Mouse (Mus musculus) lung, adult 2 months (tissue): ENCODE data around the gene Slc22a3. TPM values are rescaled to one million over a fixed set of nuclear protein-coding genes. Genes with fewer than 3 reads are reported as not detected.

ENCODE experiments used
- DNase-seq: peaks from one replicate; pipeline ENCODE4 v3.0.0; 2022
- H3K4me1 ChIP-seq: fragments of 200-500 bp; 2 replicates; pipeline ENCODE4 v1.6.1; 2011; ENCODE audit warnings: low read length; ENCODE audit not compliant: control insufficient read depth, insufficient read depth
- H3K4me3 ChIP-seq: fragments of 200-500 bp; replicated peaks from 2 replicates; pipeline ENCODE3; 2011; ENCODE audit warnings: low read depth, mild to moderate bottlenecking, control low read depth, low read length; ENCODE audit errors: extremely low read depth
- CTCF ChIP-seq: fragments of 200-500 bp; IDR thresholded peaks from 2 replicates; pipeline ENCODE4 v1.5.1; 2011; ENCODE audit warnings: mild to moderate bottlenecking, low read length, control low read depth; ENCODE audit not compliant: insufficient read depth
- POLR2A ChIP-seq: fragments of 200-500 bp; IDR thresholded peaks from 2 replicates; pipeline ENCODE4 v1.6.1; 2011; ENCODE audit warnings: low read depth, mild to moderate bottlenecking, control low read depth, low read length, borderline replicate concordance; ENCODE audit errors: extremely low read depth
- WGBS: fragments of 180-500 bp; shearing (Covaris S2); methylation state at CpG from one replicate; pipeline ENCODE4 v1.1.7; 2018; 5-methylcytosine and 5-hydroxymethylcytosine counted together
- polyA plus RNA-seq: library from polyadenylated mRNA; depleted of rRNA; stranded (reverse); fragments of >200 nt; gene quantifications from 2 replicates; pipeline ENCODE4 v1.2.3, GENCODE M21; 2012

Slc22a3 gene
- polyA plus RNA-seq, 1 experiment, result 6.0 TPM

DNA sequence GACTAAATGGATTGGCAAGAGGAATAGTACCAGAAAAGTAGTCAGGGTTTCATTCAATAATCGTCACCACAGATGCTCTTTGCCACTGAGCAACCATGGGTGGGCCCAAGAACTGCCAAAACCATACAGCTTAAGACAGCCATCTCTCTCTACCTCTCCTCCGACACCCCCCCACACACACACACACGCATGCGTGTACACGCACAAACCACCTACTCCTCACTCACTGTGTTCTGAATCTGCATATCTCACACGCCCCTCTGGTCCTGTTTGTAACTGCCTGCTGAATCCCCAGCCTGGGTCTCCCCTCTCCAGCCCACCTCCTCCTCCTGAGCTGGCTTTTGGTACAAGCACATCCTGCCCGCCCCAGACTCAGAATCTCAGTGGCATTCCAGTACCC, 872 bp upstream of the Slc22a3 start:
- 44% methylated on average over 7 of the region's 7 CpGs for WGBS
- DNase-seq, result no peak
- no peak overlapping the region for H3K4me3 ChIP-seq
- TF ChIP-seq POLR2A, result no peak
- no peak for TF ChIP-seq CTCF
- no peaks in the 10 kb centered on the region for H3K4me1 ChIP-seq

DNA sequence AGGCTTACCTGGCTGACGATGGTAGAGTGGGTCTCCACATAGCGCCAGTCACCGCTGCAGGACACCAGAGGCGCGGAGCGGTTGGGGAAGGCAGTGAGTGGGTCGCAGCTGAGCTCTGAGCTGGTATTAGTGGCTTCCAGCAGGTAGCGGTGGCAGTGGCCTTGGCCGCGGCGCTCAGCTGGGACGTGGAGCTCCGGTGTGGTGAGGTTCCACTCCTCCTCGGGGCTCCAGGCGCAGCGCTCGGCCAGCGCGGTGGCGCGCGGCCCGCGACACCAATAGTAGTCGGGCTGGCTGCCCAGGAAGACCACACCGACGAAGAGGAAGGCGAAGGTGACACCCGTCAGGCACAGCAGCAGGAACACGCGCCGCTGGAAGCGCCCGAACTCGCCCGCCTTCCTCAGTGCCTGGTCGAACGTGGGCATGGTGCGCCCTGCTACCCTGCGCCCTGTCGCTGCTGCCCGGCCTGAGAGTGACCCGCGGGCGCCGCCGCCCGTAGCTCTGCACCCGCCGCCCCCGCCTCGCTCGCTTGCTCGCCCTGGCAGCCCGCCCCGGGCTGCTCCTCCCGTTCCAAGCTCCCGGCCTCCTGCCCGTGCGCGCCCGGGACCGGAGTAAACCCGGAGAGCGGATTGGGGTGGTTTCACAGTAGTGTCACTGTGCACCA, 471 bp downstream of the Slc22a3 start:
- no peak for DNase-seq
- WGBS, result 2% methylated on average over 65 of the region's 65 CpGs
- no peaks in the 10 kb centered on the region for H3K4me1 ChIP-seq
- TF ChIP-seq POLR2A (no peak), CTCF (no peak)
- peak overlapping the region; percentile 42 for H3K4me3 ChIP-seq

DNA sequence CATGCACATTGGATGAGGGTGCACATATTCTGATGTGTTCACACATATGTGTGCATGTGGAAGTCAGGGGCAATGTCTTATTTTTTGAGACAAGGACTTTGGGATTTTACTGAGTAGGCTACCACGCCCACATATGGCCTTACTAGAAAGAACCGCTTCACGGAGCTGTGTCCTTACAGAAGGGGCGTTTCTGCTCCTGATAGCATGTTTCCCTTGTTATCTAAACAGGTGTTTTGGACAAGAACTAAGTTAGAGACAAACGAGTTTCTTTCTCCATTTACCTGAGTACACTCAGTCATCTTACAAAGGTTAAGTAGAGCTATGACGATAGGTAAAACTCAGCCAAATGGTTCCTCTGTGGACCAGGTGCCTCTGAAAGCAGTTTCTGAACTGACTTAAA, 1.8 kb downstream of the Slc22a3 start:
- 65% methylated on average over 6 of the region's 6 CpGs for WGBS
- TF ChIP-seq POLR2A (no peak), CTCF (no peak)
- Histone ChIP-seq H3K4me1 (no peaks in the 10 kb centered on the region), H3K4me3 (no peak overlapping the region)
- no peak for DNase-seq

DNA sequence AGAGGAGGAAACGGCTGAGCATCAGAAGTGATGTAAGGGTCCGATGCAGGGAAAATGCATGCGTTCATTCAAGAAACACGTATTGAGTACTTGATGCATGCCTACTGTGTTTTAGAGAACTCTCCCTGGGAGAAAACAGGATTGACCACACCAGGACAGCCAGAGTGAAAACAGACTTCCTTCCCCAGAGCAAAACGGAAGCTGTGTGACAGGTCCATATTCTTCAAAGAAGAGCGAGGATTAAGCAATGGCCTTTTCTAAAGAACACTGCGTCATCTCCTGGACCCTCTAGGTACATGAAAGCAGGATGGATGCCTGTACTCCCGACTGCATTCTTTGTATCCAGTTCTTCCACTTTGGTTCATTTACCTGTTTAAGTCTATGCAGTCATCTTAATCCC, 8.1 kb downstream of the Slc22a3 start:
- DNase-seq, result no peak
- 75% methylated on average over 8 of the region's 8 CpGs for WGBS
- no peak overlapping the region for H3K4me3 ChIP-seq
- H3K4me1 ChIP-seq, result no peaks in the 10 kb centered on the region
- TF ChIP-seq CTCF (no peak), POLR2A (no peak)

DNA sequence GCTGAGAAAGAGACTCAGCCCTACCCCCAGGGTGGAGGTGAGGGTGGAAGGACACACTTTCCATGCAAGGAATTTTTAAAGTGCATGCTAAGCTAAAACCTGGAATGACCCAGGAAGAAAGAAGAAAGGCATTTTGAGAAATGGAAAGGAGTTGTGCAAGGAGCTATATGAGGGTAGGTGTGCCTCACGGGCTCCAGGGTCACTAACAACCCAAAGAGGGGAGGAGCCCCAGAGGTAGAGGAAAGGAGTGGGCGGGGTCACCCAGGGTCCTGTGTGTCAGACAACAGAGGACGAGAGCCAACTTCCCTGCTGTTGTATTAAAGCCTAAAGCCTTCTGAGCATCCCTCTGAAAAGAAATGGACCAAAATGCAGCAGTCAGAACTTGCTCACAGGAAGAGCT, 11.9 kb downstream of the Slc22a3 start:
- Histone ChIP-seq H3K4me1 (no peaks in the 10 kb centered on the region), H3K4me3 (no peak overlapping the region)
- WGBS, result 42% methylated on average over 3 of the region's 3 CpGs
- no peak for DNase-seq
- TF ChIP-seq CTCF (no peak), POLR2A (no peak)

DNA sequence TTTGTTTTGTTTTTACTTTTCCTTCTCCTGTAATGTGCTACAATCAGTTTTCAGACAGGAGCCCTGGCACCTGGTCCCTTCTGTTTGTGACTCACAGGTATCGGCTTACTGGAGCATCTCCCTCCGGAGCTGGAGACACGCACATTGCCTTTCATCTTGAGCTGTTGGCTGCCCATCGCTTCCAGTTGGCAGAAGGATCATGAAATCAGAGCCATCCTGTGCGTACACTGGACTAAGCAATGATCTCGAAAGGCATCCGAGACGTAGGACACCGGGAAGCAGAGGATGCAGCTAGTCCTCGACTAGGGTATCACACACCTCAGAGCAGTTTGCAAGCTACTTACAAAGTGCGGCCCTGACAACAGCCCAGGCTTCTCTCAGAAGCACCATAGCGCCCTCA, 15.9 kb downstream of the Slc22a3 start:
- WGBS, result 87% methylated on average over 12 of the region's 12 CpGs
- no peak for TF ChIP-seq CTCF
- no peak for TF ChIP-seq POLR2A
- Histone ChIP-seq H3K4me1 (no peaks in the 10 kb centered on the region), H3K4me3 (no peak overlapping the region)
- no peak for DNase-seq

DNA sequence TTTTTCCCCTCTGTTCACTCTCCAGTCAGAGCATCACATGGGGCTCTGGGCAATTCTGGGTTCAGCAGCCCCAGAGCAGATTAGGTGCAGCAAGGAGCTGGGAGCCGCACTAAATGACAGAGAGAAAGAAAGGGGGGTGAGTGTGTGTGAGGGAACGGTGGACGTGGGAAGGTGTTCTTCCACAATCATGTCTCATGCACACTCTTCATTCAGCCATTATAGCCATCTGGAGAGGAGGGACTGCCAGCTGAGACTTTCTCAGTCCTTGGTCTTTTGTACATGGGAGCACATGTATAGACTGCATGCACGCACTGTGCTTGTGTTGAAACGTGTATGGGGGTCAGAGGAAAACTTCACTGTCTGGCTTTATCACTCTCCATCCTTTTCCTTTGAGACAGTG, 17.6 kb downstream of the Slc22a3 start:
- 82% methylated on average over 5 of the region's 5 CpGs for WGBS
- no peak for TF ChIP-seq CTCF
- no peak for TF ChIP-seq POLR2A
- H3K4me3 ChIP-seq, result no peak overlapping the region
- no peak for DNase-seq
- no peaks in the 10 kb centered on the region for H3K4me1 ChIP-seq

DNA sequence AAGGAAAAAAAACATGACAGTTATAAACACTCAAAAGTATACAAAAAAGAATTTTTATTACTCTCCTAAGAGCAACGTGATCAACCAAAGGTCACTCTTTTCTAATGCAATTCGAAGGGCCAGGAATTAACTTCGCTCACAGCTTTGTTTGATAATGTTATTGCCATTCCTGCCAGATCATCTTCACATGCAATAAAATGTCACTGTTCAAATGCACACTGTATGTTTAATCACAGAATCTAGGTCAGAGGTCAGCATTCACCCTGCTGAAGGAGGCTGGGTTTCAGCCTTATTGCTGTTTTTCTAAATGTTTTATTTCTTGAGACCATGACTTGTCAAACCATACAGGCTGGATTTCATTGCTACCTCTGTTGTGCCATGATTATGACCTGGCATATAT, 21.8 kb downstream of the Slc22a3 start:
- 78% methylated on average over 3 of the region's 3 CpGs for WGBS
- H3K4me1 ChIP-seq, result no peaks in the 10 kb centered on the region
- TF ChIP-seq CTCF (no peak), POLR2A (no peak)
- no peak overlapping the region for H3K4me3 ChIP-seq
- no peak for DNase-seq

DNA sequence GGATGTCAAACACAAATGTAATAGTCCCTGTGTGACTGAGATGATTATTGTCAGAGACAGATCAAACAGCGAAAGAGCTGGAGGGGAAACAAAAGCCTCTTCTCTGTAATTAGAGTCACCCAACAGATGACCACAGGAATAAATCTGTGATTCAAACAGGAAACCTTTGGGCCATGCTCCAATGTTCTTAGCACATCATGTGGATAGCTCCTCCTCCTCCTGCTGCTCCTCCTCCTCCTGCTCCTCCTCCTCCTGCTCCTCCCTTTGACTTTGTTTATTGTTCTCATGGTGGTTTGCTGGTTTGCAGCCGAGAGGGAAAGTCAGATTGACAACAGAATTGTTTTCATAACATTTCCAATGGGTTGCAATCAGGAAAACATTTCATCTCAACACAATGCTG, 28.1 kb downstream of the Slc22a3 start:
- no peak for DNase-seq
- TF ChIP-seq POLR2A (no peak), CTCF (no peak)
- H3K4me1 ChIP-seq, result peaks cover 6% of the 10 kb centered on the region
- no peak overlapping the region for H3K4me3 ChIP-seq
- 30% methylated on average over 2 of the region's 2 CpGs for WGBS

DNA sequence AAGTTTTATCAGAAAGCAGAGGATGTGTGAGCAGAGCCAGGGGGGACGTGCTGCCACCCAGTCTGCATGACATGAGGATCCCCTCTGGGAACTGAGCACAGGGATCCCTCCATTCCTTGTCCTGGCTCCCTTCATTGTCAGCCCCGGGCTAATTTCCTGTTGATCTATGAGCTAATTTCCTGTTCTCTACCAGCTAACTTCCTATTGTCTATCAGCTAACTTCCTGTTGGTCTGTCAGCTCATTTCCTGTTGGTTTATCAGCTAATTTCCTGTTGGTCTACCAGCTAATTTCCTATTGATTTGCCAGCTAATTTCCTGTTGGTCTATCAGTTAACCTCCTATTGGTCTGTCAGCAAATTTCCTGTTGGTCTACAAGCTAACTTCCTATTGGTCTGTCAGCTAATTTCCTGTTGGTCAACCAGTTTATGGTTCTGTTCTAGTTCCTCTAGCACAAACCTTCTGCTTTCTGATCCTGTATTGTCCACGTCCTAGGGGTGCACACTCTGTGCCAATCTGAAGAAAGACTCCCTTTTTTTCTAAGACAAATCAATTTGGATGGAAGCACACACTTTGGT, 32.9 kb downstream of the Slc22a3 start:
- Histone ChIP-seq H3K4me1 (peaks cover 3% of the 10 kb centered on the region; the same call in 1 of the 2 replicates), H3K4me3 (no peak overlapping the region)
- TF ChIP-seq POLR2A, result no peak
- no peak for TF ChIP-seq CTCF
- DNase-seq, result no peak
- WGBS, result 40% methylated on average over 3 of the region's 3 CpGs

DNA sequence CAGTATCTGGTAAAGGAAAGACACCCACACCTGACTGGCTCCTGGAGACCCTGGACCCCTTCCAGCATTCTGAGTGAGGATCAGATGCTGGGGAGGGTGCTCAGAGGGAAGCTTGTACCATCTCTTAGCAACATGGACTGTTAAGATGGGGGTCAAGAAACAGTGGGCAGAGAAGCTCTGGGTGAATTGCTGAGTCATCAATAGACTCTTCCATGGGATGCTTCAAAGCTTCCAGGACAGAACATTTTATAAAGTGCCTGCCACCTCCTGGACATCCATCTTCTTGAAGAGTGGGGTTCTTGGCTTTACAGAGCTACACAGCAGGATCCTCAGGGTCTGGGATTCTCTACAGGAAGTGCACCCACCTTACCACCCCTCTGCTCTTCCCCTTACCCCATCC, 35.0 kb downstream of the Slc22a3 start:
- H3K4me3 ChIP-seq, result no peak overlapping the region
- DNase-seq, result no peak
- TF ChIP-seq POLR2A (no peak), CTCF (no peak)
- no peaks in the 10 kb centered on the region for H3K4me1 ChIP-seq
